9 mouse cellular contexts compared by ENCODE assay signal in the genomic region with DNA sequence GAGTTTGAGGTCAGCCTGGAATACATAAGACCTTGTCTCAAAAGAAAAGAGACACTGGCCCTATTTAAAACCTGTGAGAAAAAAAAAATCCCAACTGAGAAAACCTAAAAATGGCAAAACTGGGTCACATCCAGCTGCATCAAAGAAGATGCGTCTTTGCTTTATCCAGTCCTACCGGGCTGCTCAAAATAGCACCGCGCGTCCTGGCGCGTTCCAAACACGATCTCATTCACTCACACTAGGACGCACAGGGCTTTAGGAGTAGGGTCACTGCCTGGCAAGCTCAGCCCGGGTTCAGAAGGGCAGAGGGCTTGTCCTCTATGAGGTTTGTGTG. TPM values are rescaled to one million over a fixed set of nuclear protein-coding genes. Genes with fewer than 3 reads are reported as not detected.
A peak's percentile ranks its signal among the peaks of the same experiment; 100 is the strongest.
DNase-seq lines count a peak whose midpoint lies in the region; ATAC-seq lines count a peak whose summit lies in the region.
"Had no signal": no experiment of that assay in that cellular context is flagged by ENCODE, and none has a peak within 500 bp of the region (broad histone marks: within the 10 kb centered on the region; RNA-seq: fewer than 3 reads in every experiment).

No protein-coding gene starts in this region.

- no peak overlapping the region for H3K4me2 ChIP-seq in intestine, embryonic 15.5 days (replicated peaks)
- no peak overlapping the region for H3K4me2 ChIP-seq in intestine, embryonic 16.5 days (ENCODE audit: low read depth, low read length)
- 0 out of 2 replicates have a peak overlapping the region, but pooled peaks have one; percentile 6 for H3K4me2 ChIP-seq in hindbrain, embryonic 13.5 days
- peak overlapping the region; percentile 7 for H3K4me2 ChIP-seq in midbrain, embryonic 16.5 days (ENCODE audit: low read length)

- peak; percentile 51 to 58 for DNase-seq in cerebellum, postnatal 10 days
- DNase-seq in kidney, adult 11 months, result no peak
- no peak for DNase-seq in layer of hippocampus, postnatal 10 days (ENCODE audit: low spot score in 2 of 2)

- WGBS in intestine, embryonic 15.5 days, result 74% methylated on average over 10 of the region's 10 CpGs
- WGBS in intestine, embryonic 16.5 days, result 68% methylated on average over 10 of the region's 10 CpGs
- 25% methylated on average over 10 of the region's 10 CpGs for WGBS in hindbrain, embryonic 13.5 days
- WGBS in midbrain, embryonic 16.5 days, result 17% methylated on average over 10 of the region's 10 CpGs

- H3K27ac ChIP-seq in intestine, embryonic 15.5 days, result 0 out of 2 replicates have a peak overlapping the region, but pooled peaks have one; percentile 36
- no peak overlapping the region for H3K27ac ChIP-seq in intestine, embryonic 16.5 days (ENCODE audit: low read length)
- H3K27ac ChIP-seq in hindbrain, embryonic 13.5 days, result peak overlapping the region; percentile 87
- peak overlapping the region; percentile 69 for H3K27ac ChIP-seq in midbrain, embryonic 16.5 days (ENCODE audit: low read length)

- ATAC-seq in intestine, embryonic 15.5 days, result no peak
- no peak for ATAC-seq in intestine, embryonic 16.5 days
- ATAC-seq in hindbrain, embryonic 13.5 days (ENCODE audit: low FRiP score), result no peak; the same call in 1 of the 2 replicates
- no peak for ATAC-seq in midbrain, embryonic 16.5 days
- ATAC-seq in inflammation-experienced regulatory T-cells, adult 6 months, result no peak
- ATAC-seq: Patski had no signal

- H3K9ac ChIP-seq in intestine, embryonic 15.5 days, result no peak overlapping the region
- no peak overlapping the region for H3K9ac ChIP-seq in intestine, embryonic 16.5 days (ENCODE audit: low read depth, low read length)
- 0 out of 2 replicates have a peak overlapping the region, but pooled peaks have one; percentile 43 for H3K9ac ChIP-seq in hindbrain, embryonic 13.5 days
- H3K9ac ChIP-seq in midbrain, embryonic 16.5 days (ENCODE audit: low read depth, low read length), result no peak overlapping the region

- H3K27me3 ChIP-seq in intestine, embryonic 15.5 days (replicated peaks), result no peaks in the 10 kb centered on the region
- no peaks in the 10 kb centered on the region for H3K27me3 ChIP-seq in intestine, embryonic 16.5 days (replicated peaks; ENCODE audit: control insufficient read depth, insufficient read depth, low read length)
- H3K27me3 ChIP-seq in hindbrain, embryonic 13.5 days, result no peaks in the 10 kb centered on the region
- H3K27me3 ChIP-seq in midbrain, embryonic 16.5 days (ENCODE audit: control insufficient read depth, insufficient read depth, low read depth, low read length), result no peaks in the 10 kb centered on the region
- H3K27me3 ChIP-seq: Patski had no signal

- H3K4me3 ChIP-seq in intestine, embryonic 15.5 days (replicated peaks), result no peak overlapping the region
- no peak overlapping the region for H3K4me3 ChIP-seq in intestine, embryonic 16.5 days (ENCODE audit: low read length)
- H3K4me3 ChIP-seq in hindbrain, embryonic 13.5 days, result no peak overlapping the region
- H3K4me3 ChIP-seq in midbrain, embryonic 16.5 days (ENCODE audit: low read depth, low read length), result no peak overlapping the region

- H3K4me1 ChIP-seq in intestine, embryonic 15.5 days (replicated peaks), result peaks cover 11% of the 10 kb centered on the region
- peaks cover 9% of the 10 kb centered on the region; the same call in 1 of the 2 replicates for H3K4me1 ChIP-seq in intestine, embryonic 16.5 days (ENCODE audit: control insufficient read depth, insufficient read depth, low read length)
- H3K4me1 ChIP-seq in hindbrain, embryonic 13.5 days (replicated peaks), result peaks cover 27% of the 10 kb centered on the region
- peaks cover 28% of the 10 kb centered on the region for H3K4me1 ChIP-seq in midbrain, embryonic 16.5 days (ENCODE audit: control insufficient read depth, insufficient read depth, low read length)

- H3K9me3 ChIP-seq in intestine, embryonic 15.5 days, result no peaks in the 10 kb centered on the region
- no peaks in the 10 kb centered on the region for H3K9me3 ChIP-seq in intestine, embryonic 16.5 days (ENCODE audit: control insufficient read depth, low read length)
- H3K9me3 ChIP-seq in hindbrain, embryonic 13.5 days, result no peaks in the 10 kb centered on the region
- no peaks in the 10 kb centered on the region for H3K9me3 ChIP-seq in midbrain, embryonic 16.5 days (replicated peaks; ENCODE audit: control insufficient read depth, low read length, poor library complexity, severe bottlenecking)

- H3K36me3 ChIP-seq in intestine, embryonic 15.5 days, result no peaks in the 10 kb centered on the region
- no peaks in the 10 kb centered on the region for H3K36me3 ChIP-seq in intestine, embryonic 16.5 days (ENCODE audit: control insufficient read depth, insufficient read depth, low read length)
- no peaks in the 10 kb centered on the region for H3K36me3 ChIP-seq in hindbrain, embryonic 13.5 days
- H3K36me3 ChIP-seq in midbrain, embryonic 16.5 days (ENCODE audit: control insufficient read depth, insufficient read depth, low read length), result no peaks in the 10 kb centered on the region

RNA-seq across cellular contexts. Expression of gene P2rx7, which starts 9.4 kb away (rescaled TPM):
- polyA plus RNA-seq in intestine, embryonic 15.5 days (2015; fragmentation: Nextera tagmentation; extraction: Ambion mirVana), result 2.5 and 3.2 TPM in 2 replicates
- polyA plus RNA-seq in intestine, embryonic 16.5 days (2015; fragmentation: Nextera tagmentation; extraction: Ambion mirVana), result 2.1 and 2.9 TPM in 2 replicates
- 5.6 and 6.5 TPM in 2 replicates for polyA plus RNA-seq in hindbrain, embryonic 13.5 days (2015; fragmentation: Nextera tagmentation; extraction: Ambion mirVana)
- 1.8 and 2.5 TPM in 2 replicates for polyA plus RNA-seq in midbrain, embryonic 16.5 days (2015; fragmentation: Nextera tagmentation; extraction: Ambion mirVana)
- 100 to 1,000 TPM in 1 of 3 experiments, 10 to 100 TPM in 2; 53.2 to 109 (median 90.0) TPM for polyA plus RNA-seq in inflammation-experienced regulatory T-cells, adult 6 months (2017; shearing (Covaris generic))
- total RNA-seq in layer of hippocampus, postnatal 10 days (2021), result 1 to 10 TPM; 8.6 to 8.9 TPM

RNA-seq across cellular contexts. Expression of gene Ift81, which starts 38.8 kb away (rescaled TPM):
- polyA plus RNA-seq in intestine, embryonic 15.5 days (2015; fragmentation: Nextera tagmentation; extraction: Ambion mirVana), result 23.1 and 28.8 TPM in 2 replicates
- polyA plus RNA-seq in intestine, embryonic 16.5 days (2015; fragmentation: Nextera tagmentation; extraction: Ambion mirVana), result 18.3 and 24.2 TPM in 2 replicates
- 70.2 and 70.7 TPM in 2 replicates for polyA plus RNA-seq in hindbrain, embryonic 13.5 days (2015; fragmentation: Nextera tagmentation; extraction: Ambion mirVana)
- 71.6 and 86.7 TPM in 2 replicates for polyA plus RNA-seq in midbrain, embryonic 16.5 days (2015; fragmentation: Nextera tagmentation; extraction: Ambion mirVana)
- 1 to 10 TPM; 3.0 to 8.2 (median 6.3) TPM for polyA plus RNA-seq in inflammation-experienced regulatory T-cells, adult 6 months (2017; shearing (Covaris generic))
- total RNA-seq in layer of hippocampus, postnatal 10 days (2021), result 10 to 100 TPM; 28.7 to 29.9 TPM

RNA-seq across cellular contexts. Expression of gene P2rx4, which starts 54.3 kb away (rescaled TPM):
- 38.2 and 39.6 TPM in 2 replicates for polyA plus RNA-seq in intestine, embryonic 15.5 days (2015; fragmentation: Nextera tagmentation; extraction: Ambion mirVana)
- polyA plus RNA-seq in intestine, embryonic 16.5 days (2015; fragmentation: Nextera tagmentation; extraction: Ambion mirVana), result 59.6 and 62.6 TPM in 2 replicates
- polyA plus RNA-seq in hindbrain, embryonic 13.5 days (2015; fragmentation: Nextera tagmentation; extraction: Ambion mirVana), result 16.7 and 17.3 TPM in 2 replicates
- polyA plus RNA-seq in midbrain, embryonic 16.5 days (2015; fragmentation: Nextera tagmentation; extraction: Ambion mirVana), result 14.6 and 15.3 TPM in 2 replicates
- 10 to 100 TPM; 24.6 to 46.1 (median 34.3) TPM for polyA plus RNA-seq in inflammation-experienced regulatory T-cells, adult 6 months (2017; shearing (Covaris generic))
- total RNA-seq in layer of hippocampus, postnatal 10 days (2021), result 10 to 100 TPM in 1 of 2 experiments, 1 to 10 TPM in 1; 8.8 to 10.5 TPM

Comparison
In these comparisons a context has a peak if more than half of its experiments do, and no peak if none do; other contexts are left out.
1. H3K4me2 ChIP-seq: peak in hindbrain, embryonic 13.5 days (single experiment) and midbrain, embryonic 16.5 days (single experiment); none in intestine, embryonic 15.5 days (single experiment) and intestine, embryonic 16.5 days (single experiment).
2. DNase-seq: peak in cerebellum, postnatal 10 days (2 of 2); none in kidney, adult 11 months (single experiment) and layer of hippocampus, postnatal 10 days (0 of 2).